Mouse (Mus musculus) right cerebral cortex, adult 18-20 months (tissue): Measurements from ENCODE around the gene Aoc2.

Experiments
- DNase-seq: peaks from one replicate; pipeline ENCODE4 v3.0.0; 2022; ENCODE audit warnings: mixed read lengths

The Aoc2 gene

GRCm38 (mm10) chr11:101324763-101325162 is at the start of gene Aoc2:
Gene Aoc2, plus strand, starts transcription at chr11:101325063.
- DNase-seq, result no peak

- DNase-seq, result no peak
Measured at GRCm38 (mm10) chr11:101275309-101275708, 49.6 kb upstream of the Aoc2 start.

GRCm38 (mm10) chr11:101276319-101277070 is 48.4 kb upstream of the Aoc2 start:
- DNase-seq, result no peak

GRCm38 (mm10) chr11:101277381-101278222 is 47.3 kb upstream of the Aoc2 start:
- DNase-seq, result peak; percentile 50

- peak; percentile 91 for DNase-seq
Measured at GRCm38 (mm10) chr11:101278223-101279192, 46.4 kb upstream of the Aoc2 start, which contains the start of the genes Cntd1 and Coa3. Gene Cntd1, plus strand, starts transcription at chr11:101279012. Gene Coa3, minus strand, starts transcription at chr11:101279114.

GRCm38 (mm10) chr11:101279193-101279569 is 45.7 kb upstream of the Aoc2 start:
- DNase-seq, result no peak

- DNase-seq, result no peak
Measured at GRCm38 (mm10) chr11:101280837-101281236, 44.0 kb upstream of the Aoc2 start.

GRCm38 (mm10) chr11:101282896-101283295 is 42.0 kb upstream of the Aoc2 start:
- DNase-seq, result no peak

- no peak for DNase-seq
Measured at GRCm38 (mm10) chr11:101283805-101284204, 41.1 kb upstream of the Aoc2 start.

- DNase-seq, result no peak
Measured at GRCm38 (mm10) chr11:101287306-101287705, 37.6 kb upstream of the Aoc2 start.

- no peak for DNase-seq
Measured at GRCm38 (mm10) chr11:101291231-101291630, 33.6 kb upstream of the Aoc2 start.

GRCm38 (mm10) chr11:101295191-101295590 is 29.7 kb upstream of the Aoc2 start:
- no peak for DNase-seq

- no peak for DNase-seq
Measured at GRCm38 (mm10) chr11:101300881-101301280, 24.0 kb upstream of the Aoc2 start.

GRCm38 (mm10) chr11:101301299-101302003 is 23.4 kb upstream of the Aoc2 start:
- DNase-seq, result no peak

- peak; percentile 96 for DNase-seq
Measured at GRCm38 (mm10) chr11:101302004-101302798, 22.7 kb upstream of the Aoc2 start, which contains the start of gene Becn1. Gene Becn1, minus strand, starts transcription at chr11:101302286.

- no peak for DNase-seq
Measured at GRCm38 (mm10) chr11:101307744-101308143, 17.1 kb upstream of the Aoc2 start.

GRCm38 (mm10) chr11:101311083-101311482 is 13.8 kb upstream of the Aoc2 start:
- DNase-seq, result no peak

- no peak for DNase-seq
Measured at GRCm38 (mm10) chr11:101312150-101312549, 12.7 kb upstream of the Aoc2 start.

- no peak for DNase-seq
Measured at GRCm38 (mm10) chr11:101314567-101314966, 10.3 kb upstream of the Aoc2 start.

GRCm38 (mm10) chr11:101315082-101315650 is 9.7 kb upstream of the Aoc2 start:
- DNase-seq, result no peak
